Mouse (Mus musculus): ENCODE measurements at regions not wholly inside any gene's neighbourhood (a gene's known extent, or its start where the extent isn't known, plus 50 kb on each side); places are given as distances from the start of the nearest gene placed in this dataset.

DNA sequence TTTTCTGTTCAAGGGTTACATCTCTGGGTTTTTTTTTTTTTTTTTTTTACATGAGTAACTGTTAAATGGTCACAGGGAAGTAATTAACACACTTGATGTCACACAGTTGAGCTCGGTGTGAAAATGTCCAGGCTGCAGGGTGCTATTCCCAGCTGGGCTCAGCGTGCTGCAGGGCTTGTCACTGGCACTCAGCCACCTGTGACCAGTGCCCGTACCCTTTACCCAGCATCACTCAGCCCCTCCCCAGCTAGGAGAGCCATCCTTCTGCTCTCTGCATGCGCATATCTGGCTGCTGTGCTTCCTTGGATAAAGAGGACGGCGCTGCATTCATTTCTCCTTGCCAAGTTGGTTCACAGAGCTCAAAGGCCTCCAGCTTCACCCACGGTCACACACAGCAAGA, 66.7 kb upstream of the Zdhhc25 start:
- in situ Hi-C loops (cut with MboI; ENCODE audit: unreplicated experiment in 2 of 2) = no loop called here

DNA sequence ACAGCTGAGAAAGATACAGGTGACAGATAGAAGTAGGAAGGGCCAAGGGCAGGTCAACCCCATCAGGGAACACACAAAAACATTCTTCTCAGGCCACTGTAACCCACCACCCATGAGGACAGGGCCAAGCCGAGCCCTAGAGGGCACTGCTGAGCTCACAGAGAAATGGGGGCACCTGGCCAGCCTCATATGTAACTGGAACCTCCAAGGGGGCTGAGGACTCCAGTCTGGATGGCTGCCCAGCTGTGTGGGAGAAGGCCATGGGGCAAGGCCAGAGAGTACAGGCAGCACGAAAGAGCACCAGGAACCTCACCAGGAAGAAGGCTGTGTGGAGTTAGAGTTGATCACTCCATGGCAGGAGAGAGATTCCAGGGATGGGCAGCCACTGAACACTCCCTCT, 64.6 kb upstream of the Zdhhc25 start:
- in situ Hi-C loops (cut with MboI; ENCODE audit: unreplicated experiment in 2 of 2) = no loop called here

DNA sequence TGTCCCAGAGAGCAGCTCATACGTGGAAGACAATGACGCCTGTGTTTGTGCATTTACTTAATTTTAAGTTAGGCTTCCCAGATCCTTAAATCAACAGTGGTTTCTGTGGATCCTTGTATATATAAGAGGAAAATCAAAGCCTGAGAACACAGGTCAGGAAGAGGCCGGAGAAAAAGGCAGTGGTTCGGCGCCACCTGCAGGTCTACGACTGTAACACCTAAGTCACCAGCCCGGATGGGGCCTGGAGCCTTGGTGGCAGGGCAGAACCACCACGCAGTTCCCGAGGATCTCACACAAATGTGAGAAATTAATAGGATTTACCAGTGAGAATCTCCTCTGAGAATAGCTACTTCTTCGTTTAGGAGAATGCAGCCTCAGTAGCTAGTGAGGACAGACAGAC, 62.9 kb upstream of the Zdhhc25 start:
- in situ Hi-C loops (cut with MboI; ENCODE audit: unreplicated experiment in 2 of 2) = no loop called here

DNA sequence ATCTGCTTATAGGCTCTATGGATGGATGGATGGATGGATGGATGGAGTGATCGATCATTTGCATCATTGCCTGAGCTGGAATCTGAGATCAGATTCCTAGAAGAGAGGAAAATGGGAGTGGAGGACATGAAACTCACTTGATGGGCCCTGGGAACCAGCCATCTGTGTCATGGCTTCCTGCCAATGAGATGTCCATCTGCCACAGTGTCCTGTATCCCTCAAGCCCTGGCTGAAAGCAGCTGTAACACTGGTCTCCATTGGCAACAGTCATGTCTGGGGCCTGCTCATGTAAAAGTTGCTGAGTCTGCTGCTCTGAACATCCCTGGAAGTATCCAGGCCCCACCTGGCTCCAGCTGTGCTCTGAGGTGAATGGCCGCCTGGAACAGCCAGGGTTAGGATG, 57.5 kb upstream of the Zdhhc25 start:
- in situ Hi-C loops (cut with MboI; ENCODE audit: unreplicated experiment in 2 of 2) = no loop called here

DNA sequence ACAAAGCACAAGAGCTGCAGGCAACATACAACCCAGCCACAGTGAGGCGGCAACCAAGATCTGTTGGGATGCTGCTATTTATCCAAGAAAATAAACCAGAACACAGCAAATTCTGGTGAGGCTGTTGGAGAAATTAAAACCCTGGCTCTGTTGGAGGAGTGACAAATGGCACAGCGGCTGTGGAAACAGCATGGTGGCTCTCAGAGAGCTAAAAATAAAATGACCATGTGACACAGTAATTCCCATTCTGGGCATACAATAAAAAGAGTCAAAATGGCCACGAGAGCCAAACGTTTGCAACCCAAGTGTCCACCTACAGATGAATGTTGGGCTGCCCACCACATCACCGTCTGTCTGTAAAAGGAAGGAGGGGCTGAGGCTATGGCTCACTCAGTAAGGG, 55.9 kb upstream of the Zdhhc25 start:
- in situ Hi-C loops (cut with MboI; ENCODE audit: unreplicated experiment in 2 of 2) = no loop called here

- in situ Hi-C loops (cut with MboI; ENCODE audit: unreplicated experiment in 2 of 2) = no loop called here
Measured at GRCm38 (mm10) chr15:88548261-88548660, 51.8 kb upstream of the Zdhhc25 start.

Data from v-Abl transformed pro-B cells (cell line).